Mouse (Mus musculus): ENCODE results near the gene Accsl. TPM values are rescaled to one million over a fixed set of nuclear protein-coding genes. Genes with fewer than 3 reads are reported as not detected.
A peak's percentile ranks its signal among the peaks of the same experiment; 100 is the strongest.

Accsl gene
- total RNA-seq, 2 experiments from 2014 or later = not detected

- no peak for DNase-seq
- intact Hi-C loops (cut with DNase I) = no loop called here
Observed at GRCm38 (mm10) chr2:93880450-93880849, 11.5 kb upstream of the Accsl start.

GRCm38 (mm10) chr2:93877005-93877404 is 8.0 kb upstream of the Accsl start:
- DNase-seq = no peak
- intact Hi-C loops (cut with DNase I) = no loop called here

GRCm38 (mm10) chr2:93874606-93875005 is 5.6 kb upstream of the Accsl start:
- no peak for DNase-seq
- intact Hi-C loops (cut with DNase I) = no loop called here

GRCm38 (mm10) chr2:93874227-93874514 is 5.2 kb upstream of the Accsl start:
- peak; percentile 18 to 20 for DNase-seq
- intact Hi-C loops (cut with DNase I) = no loop called here

- no peak for DNase-seq
- intact Hi-C loops (cut with DNase I) = no loop called here
Observed at GRCm38 (mm10) chr2:93873449-93874226, 4.7 kb upstream of the Accsl start.

GRCm38 (mm10) chr2:93872257-93872656 is 3.3 kb upstream of the Accsl start:
- no peak for DNase-seq
- intact Hi-C loops (cut with DNase I) = loop anchor here (1.0 kb wide), 1 partner anchor 129 kb away; no protein-coding TSS in a partner anchor

- no peak for DNase-seq
- intact Hi-C loops (cut with DNase I) = no loop called here
Observed at GRCm38 (mm10) chr2:93871411-93871925, 2.5 kb upstream of the Accsl start.

- peak; percentile 42 to 59 for DNase-seq
Observed at GRCm38 (mm10) chr2:93870842-93871241, 1.9 kb upstream of the Accsl start.

GRCm38 (mm10) chr2:93868566-93868965 is 391 bp downstream of the Accsl start:
- DNase-seq = no peak
- intact Hi-C loops (cut with DNase I) = no loop called here

More at GRCm38 (mm10) chr2:93870842-93871241, 1.9 kb upstream of the Accsl start:
- intact Hi-C loops (cut with DNase I) = loop anchor here (1.0 kb wide), 1 partner anchor 86 kb away; the partner anchor contains the start of gene Gm13889

- no peak for DNase-seq
- intact Hi-C loops (cut with DNase I) = no loop called here
Observed at GRCm38 (mm10) chr2:93863229-93863628, 5.7 kb downstream of the Accsl start.

- no peak for DNase-seq
- intact Hi-C loops (cut with DNase I) = no loop called here
Observed at GRCm38 (mm10) chr2:93858845-93859244, 10.1 kb downstream of the Accsl start.

GRCm38 (mm10) chr2:93851303-93851702 is 17.7 kb downstream of the Accsl start:
- intact Hi-C loops (cut with DNase I) = no loop called here
- no peak for DNase-seq

- DNase-seq = no peak
- intact Hi-C loops (cut with DNase I) = no loop called here
Observed at GRCm38 (mm10) chr2:93850317-93850944, 18.5 kb downstream of the Accsl start.

GRCm38 (mm10) chr2:93849505-93850089 is 19.4 kb downstream of the Accsl start, which contains the start of gene Accs:
Accs (minus strand) TSS chr2:93849943.
- DNase-seq = peak; percentile 64 to 65
- intact Hi-C loops (cut with DNase I) = no loop called here

- intact Hi-C loops (cut with DNase I) = no loop called here
Observed at GRCm38 (mm10) chr2:93841349-93841748, 27.6 kb downstream of the Accsl start.

GRCm38 (mm10) chr2:93840109-93840508 is 28.8 kb downstream of the Accsl start:
- intact Hi-C loops (cut with DNase I) = no loop called here
- no peak for DNase-seq

More at GRCm38 (mm10) chr2:93841349-93841748, 27.6 kb downstream of the Accsl start:
- no peak for DNase-seq

- DNase-seq = no peak
- intact Hi-C loops (cut with DNase I) = no loop called here
Observed at GRCm38 (mm10) chr2:93838931-93839330, 30.0 kb downstream of the Accsl start.

GRCm38 (mm10) chr2:93836232-93836785 is 32.6 kb downstream of the Accsl start:
- no peak for DNase-seq
- intact Hi-C loops (cut with DNase I) = no loop called here

GRCm38 (mm10) chr2:93835596-93835995 is 33.4 kb downstream of the Accsl start:
- intact Hi-C loops (cut with DNase I) = no loop called here
- DNase-seq = no peak

- intact Hi-C loops (cut with DNase I) = no loop called here
- peak in 1 of 2 experiments; percentile 46 for DNase-seq
Observed at GRCm38 (mm10) chr2:93823519-93823918, 45.4 kb downstream of the Accsl start.

Measured in gastrocnemius, postnatal 36 days (tissue).